Mouse (Mus musculus) testis, adult 2 months (tissue): ENCODE results near the gene Cwc22.

ENCODE experiments used
- CTCF ChIP-seq: fragments of 200-500 bp; IDR thresholded peaks from 2 replicates; pipeline ENCODE4 v1.5.1; 2012; ENCODE audit warnings: low read depth, mild to moderate bottlenecking, inconsistent platforms, low read length, moderate library complexity; ENCODE audit not compliant: control insufficient read depth, insufficient read depth, insufficient replicate concordance
- POLR2A ChIP-seq: fragments of 200-500 bp; IDR thresholded peaks from 2 replicates; pipeline ENCODE4 v1.6.1; 2012; ENCODE audit warnings: low read depth, mild to moderate bottlenecking, inconsistent platforms, low read length, moderate library complexity; ENCODE audit not compliant: control insufficient read depth

DNA sequence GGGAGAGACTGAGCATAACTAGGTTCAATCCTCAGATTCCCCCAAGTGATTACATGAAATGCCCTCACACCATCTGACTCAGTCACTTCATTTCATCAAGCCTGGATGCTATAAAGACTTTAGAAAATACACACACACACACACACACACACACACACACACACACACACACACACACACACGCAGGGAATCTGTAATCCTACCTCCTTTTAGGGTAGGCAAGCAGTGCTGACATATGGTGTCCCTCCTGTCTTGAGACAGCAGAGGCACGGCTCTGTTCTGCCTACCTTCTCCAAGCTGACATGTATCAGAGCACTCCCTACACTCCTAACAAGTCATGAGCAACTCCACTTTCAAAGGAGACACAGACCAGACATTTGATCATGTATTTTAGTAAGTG lies 32.5 kb downstream of the Cwc22 start:
- TF ChIP-seq CTCF (no peak), POLR2A (no peak)
